Mouse (Mus musculus): ENCODE results near the gene Otulinl. TPM values are rescaled to one million over a fixed set of nuclear protein-coding genes. Genes with fewer than 3 reads are reported as not detected.

Gene Otulinl
- total RNA-seq, 4 experiments from 2014 or later: 21.0 to 35.3 (median 28.7) TPM

GRCm38 (mm10) chr15:27618778-27619533 is 62.4 kb downstream of the Otulinl start:
- DNase-seq (ENCODE audit: low spot score in 2 of 2): no peak

DNA sequence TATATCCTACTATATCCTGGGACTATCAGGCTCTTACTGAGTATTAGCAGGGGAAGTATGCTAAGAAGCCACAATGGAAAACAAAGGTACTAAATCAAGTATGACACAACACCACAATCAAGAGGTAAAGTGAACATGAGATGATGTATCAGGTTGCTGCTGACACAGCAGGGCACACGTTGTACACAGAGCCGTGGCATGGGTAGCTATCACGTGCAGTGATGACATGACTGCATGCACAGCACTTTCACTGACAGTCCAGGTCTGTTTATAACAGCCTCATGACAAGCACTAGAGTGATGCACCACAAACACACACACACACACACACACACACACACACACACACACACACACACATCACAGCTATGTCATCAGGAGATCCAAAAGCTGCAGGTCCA is 64.2 kb downstream of the Otulinl start:
- no peak for DNase-seq (ENCODE audit: low spot score in 2 of 2)

GRCm38 (mm10) chr15:27616159-27616558 is 65.2 kb downstream of the Otulinl start:
- no peak for DNase-seq (ENCODE audit: low spot score in 2 of 2)

DNA sequence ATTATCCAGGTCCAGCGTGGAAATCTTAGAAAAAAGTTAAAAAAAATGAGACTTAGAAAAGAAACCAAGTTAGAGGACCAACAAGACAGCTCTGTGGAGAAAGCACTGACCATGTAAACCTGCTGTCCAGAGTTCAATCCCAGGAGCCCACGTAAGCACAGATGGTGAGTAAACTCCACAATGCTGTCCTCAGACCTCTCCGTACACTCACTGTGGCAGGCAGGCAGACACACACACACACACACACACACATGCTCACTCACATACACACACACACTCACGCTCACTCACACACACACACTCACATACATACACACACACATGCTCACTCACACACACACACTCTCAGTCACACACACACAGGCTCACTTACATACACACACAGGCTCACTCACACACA is 68.1 kb downstream of the Otulinl start:
- DNase-seq (ENCODE audit: low spot score in 2 of 2): no peak

DNA sequence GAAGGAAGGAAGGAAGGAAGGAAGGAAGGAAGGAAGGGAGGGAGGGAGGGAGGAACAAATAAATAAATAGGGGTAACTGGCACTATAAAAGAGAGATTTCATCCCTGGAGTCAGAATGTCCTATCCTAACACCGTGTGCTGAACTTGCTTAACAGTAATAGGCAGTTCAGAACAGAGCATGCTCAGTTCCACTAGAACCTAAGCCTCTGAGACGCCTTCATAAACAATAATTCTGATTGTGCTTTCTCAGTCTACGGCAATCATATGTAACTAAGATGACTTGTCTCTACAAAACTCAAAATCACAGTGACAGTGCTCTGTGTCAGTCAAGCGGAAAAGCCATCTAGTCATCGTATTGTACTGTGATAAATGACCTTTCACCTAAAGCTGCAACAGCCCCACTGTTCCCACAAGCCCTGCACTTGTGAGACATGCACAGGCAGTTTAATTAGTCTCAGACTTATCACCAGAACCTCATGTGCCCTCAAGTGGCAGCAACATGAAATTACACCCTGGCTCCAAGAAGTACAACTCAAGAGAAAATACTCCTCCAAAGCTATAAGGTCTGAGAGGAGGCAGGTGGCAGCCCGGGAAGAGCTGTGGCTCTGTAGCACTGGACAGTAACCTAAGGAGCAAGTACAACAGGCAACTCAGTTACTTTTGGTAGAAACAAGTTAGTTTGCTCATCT is 68.7 kb downstream of the Otulinl start:
- no peak for DNase-seq (ENCODE audit: low spot score in 2 of 2)

- no peak for DNase-seq (ENCODE audit: low spot score in 2 of 2)
These were observed 71.8 kb downstream of the Otulinl start for GRCm38 (mm10) chr15:27609554-27609953.

- no peak for DNase-seq (ENCODE audit: low spot score in 2 of 2)
These were observed 76.1 kb downstream of the Otulinl start for GRCm38 (mm10) chr15:27605252-27605651.

Other genes starting within 250 kb of the Otulinl start
- gene Ank, start 214.9 kb downstream of the Otulinl start, total RNA-seq (2022): 100 to 1,000 TPM; 195 to 201 (median 197) TPM
- 10 to 100 TPM; 21.1 to 24.9 (median 21.9) TPM for gene Otulin, start 50.9 kb downstream of the Otulinl start, total RNA-seq (2022)

Measured in left cerebral cortex, adult 8-10 months (tissue).